Mouse (Mus musculus) v-Abl transformed pro-B cells (cell line): ENCODE measurements at regions not wholly inside any gene's neighbourhood (a gene's known extent, or its start where the extent isn't known, plus 50 kb on each side); places are given as distances from the start of the nearest gene placed in this dataset.

Experiments
- in situ Hi-C, 2 experiments: fragments of 400-800 bp; cut with MboI; formaldehyde crosslinking; loops; one replicate each; pipeline ENCODE4 v1.15.1; 2025; ENCODE audit not compliant: unreplicated experiment in 2 of 2

DNA sequence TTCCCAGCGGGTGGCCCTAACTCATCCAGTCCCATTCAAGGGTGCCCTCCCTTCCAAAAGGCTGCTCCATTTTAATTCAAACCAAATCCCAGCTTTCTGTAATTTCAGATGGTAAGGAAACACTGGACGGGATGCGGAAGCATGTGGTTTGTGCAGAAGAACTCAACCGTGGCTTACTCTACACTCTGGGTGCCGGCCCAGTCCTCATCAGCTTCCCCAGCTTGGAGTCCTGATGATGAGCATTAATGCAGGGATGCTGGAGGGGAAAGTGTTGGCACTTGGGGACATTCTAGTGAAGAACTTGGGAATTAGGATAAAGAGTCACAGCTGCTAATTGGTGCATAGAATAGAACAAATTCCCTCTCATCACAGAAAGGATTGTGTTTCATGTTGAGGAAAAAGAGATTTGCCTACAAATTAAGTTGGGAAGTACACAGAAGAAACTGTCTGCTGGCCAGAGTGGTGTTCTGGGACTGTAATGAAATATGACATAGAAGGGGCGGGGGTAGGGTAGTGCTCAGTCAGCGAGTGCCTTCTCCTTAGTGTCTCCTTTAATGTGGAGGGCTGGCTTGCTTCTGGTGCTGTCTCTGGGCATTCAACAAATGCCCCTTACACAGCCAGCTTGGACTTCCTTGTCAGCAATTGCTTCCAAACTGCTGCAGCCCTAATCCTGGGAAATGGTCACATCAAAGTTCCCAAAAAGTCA, 285.0 kb upstream of the Bmper start:
- in situ Hi-C loops, result no loop called here

DNA sequence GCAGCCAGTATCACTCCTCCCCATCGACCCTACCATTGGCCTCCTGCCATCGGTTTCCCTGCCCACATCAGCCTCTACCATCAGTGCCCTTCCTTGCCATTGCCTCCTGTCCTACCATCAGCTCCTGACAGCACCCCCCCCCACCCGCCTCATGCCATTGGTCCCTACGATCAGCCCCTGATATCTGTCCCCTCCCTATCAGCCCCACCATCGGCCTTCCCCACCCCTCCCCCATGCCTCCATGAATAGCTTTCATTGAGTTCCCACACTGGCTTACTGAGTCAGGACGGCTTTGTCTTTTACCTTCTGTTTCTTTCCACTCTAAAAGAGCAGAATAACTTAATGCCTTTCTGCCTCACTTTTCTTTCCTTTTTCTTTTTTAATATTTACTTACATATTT, 277.9 kb upstream of the Bmper start:
- in situ Hi-C loops, result no loop called here

DNA sequence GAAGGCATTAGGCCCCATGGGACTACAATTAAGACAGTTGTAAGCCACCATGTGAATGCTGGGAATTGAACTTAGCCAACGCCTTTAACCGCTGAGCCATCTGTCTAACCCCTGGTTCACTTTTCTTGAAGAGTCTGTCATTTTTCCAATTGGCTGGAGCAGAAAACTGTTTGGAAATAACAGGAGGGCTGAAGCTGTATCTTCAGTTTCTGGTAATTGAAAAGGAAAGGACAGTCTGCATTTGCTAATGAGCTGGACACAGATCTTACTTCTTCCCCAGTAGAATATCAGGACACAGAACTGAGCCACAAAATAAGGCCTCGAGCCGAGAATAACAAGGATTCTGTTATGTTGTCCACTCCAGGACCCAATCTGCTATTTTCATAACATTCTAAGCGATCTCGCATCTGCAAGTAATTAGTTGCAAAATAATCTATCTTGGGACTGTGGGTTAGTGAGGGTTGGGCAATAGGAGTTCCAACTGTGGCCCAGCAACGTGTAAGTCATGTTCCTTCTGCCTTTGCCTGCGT, 277.4 kb upstream of the Bmper start:
- in situ Hi-C loops, result no loop called here

DNA sequence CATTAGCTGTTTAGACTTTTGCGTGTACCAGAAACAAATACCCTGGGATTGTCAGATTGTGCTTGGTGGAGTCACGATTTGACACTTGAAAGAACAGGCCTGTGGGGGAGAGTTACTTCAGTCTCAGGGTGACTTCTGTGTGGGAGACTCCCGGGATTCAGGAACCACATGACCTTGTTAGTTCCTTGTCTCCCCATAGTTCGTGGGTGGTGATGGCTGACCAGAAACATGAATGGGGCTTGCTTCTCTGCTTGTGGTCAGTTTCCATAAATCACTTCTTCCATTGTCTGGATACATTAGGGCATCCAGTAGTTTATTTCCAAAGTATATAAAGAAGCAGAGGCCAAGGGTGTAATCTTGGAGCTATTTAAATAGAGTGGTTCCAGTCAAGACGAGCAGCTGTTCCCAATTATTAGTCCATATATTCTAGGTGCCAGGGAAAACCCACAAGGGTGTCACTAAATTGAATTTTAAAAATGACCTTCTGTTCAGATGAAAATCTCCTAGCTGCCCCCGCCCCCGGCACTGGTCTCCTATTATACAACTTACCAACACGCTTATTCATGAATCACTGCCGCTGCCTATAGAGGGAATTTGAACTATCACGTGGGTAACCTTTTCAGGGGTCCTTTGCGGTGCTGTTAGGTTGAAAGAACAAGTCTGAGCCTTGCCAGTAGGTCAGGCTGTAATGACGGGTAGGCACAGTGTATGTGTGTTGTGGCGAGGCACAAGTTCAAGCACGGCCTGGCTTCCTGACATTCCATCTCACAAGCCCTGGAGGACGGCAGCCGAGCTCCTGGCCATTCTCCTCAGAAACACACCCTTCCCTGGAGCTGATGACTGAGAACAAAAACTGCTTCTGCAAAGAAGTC, 270.1 kb upstream of the Bmper start:
- in situ Hi-C loops, result no loop called here

DNA sequence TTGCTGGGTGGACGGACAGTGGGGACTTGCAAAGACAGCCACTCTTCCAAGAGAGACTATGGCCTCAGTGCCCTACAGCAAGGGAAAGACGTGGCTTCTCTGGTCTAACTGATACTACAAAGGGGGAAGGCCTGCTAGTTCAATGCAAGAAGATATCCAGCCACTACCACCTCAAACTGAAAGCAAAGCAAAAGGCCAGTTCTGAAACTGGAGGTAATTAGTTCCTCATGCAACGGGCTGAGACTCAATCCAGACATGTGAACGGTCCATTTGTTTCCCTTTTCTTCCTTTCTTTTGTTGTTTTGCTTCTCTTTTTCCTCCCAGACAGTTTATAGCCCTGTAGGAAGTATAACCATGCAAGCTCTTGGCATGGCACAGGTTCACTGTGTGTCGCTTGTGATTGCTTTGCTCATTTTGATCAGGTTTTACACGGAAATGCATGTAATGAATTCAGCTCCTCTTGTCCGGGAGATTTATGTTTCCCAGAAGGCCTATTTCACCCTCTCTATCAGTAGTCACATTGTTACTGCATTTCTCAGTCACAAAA, 260.5 kb upstream of the Bmper start:
- in situ Hi-C loops, result no loop called here

DNA sequence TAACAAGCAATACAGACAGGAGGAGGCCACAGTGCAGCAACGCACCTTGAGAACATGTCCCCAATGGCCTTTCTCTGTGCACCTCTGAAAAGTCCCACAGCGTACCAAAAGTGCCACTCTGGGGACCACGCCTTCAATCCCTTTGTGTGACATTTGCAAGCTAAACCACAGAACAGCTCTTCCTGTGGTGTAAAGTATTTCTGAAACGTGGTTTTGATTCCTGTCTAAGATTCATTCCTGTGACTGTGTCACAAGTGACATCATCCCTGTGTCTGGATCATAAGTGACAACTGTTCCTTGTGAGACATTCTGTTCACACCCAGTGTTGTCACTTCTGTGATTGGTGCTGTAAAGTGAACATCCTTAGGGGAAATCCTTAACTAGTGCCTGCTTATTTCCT, 251.6 kb upstream of the Bmper start:
- in situ Hi-C loops, result no loop called here

DNA sequence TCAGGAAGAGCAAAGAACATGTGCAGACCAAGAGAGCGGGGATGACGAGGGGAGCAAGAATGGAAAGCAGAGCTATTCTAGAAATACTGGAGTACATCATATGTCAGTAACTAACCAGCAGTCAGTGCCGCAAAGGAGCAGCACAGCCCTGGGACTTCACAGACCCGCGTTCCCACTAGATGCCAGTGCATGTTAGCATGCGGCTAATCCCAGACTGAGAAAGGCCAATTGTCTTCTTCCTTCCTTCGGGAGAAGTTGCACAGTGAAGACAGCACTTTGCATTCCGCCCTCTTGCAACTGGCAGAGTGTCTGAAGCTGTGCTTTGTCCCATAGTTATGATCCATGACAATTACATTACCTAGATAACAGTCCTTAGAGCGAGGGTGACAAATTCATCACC, 246.1 kb upstream of the Bmper start:
- in situ Hi-C loops, result no loop called here

DNA sequence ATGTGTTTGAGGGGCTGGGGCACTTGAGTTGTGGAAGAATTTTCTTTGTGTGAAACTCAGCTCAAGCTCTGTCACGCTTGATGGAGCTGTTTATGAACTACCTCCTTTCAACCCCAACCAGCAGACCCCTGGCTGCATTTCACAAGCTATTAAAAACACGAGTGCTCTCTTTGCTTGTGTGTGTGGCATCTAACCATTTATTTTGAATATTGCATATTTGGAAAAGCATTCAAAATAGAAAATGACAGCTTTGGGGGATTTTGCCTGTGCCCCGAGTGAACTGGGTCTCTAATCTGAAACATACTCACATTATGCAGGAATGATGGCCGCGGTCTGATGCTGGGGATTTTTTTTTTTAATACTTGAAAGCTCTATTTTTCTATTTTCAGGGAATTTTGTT, 243.2 kb upstream of the Bmper start:
- in situ Hi-C loops, result no loop called here

DNA sequence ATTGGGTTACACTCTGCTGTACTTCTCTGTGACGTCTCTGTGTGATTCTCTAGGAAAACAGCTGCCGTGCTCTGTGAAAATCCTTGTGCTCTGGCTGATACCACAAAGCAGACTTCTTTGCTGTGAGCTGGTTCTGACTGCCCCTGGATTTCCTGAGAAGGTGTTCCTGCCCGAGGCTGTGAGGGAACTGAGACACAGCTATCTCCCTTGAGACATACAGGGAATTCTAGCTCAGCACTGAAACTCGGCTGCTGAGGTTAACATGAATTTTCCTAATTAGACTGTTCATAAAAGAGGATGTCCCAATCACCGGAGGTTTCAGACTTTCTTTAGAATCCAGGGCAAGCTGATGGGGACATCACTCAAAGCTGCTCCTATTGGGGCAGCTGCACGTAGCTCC, 233.4 kb upstream of the Bmper start:
- in situ Hi-C loops, result no loop called here

DNA sequence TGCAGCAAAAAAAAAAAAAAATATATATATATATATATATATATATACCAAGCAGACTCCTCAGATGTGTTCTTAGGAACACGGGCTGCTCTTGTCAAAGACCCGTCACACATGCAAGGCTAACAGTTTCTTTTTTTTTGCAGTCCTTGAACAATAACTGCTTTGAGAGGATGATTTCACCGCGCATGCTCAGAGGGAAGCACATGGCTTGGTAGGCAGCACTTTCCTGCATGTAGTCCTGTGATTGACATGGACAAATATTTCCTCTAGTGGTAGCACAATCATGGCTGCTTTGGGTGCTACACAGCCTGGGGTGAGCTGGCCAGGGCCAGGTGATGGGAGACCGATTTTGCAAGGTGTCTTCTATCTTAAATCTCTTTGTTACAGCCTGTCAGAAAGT, 229.3 kb upstream of the Bmper start:
- in situ Hi-C loops, result no loop called here

DNA sequence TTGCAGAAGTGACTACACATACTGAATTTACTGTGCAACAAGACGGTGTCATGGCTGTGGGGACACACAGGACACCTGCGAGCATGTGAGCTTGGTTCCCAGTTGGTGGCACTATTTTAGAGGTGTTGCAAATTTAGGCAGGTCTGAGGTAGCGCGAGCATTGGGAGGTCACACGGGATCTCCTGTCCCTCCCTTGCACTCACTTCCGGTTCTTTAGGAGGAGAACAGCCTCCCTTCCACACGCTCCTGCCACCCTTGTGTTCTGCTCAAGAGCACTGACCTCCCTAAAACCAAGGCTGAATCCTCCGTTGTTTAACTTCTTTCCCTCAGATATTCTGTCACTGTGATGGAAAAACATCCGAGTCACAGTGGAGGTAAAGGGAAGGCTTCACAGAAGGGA, 227.3 kb upstream of the Bmper start:
- in situ Hi-C loops, result no loop called here

DNA sequence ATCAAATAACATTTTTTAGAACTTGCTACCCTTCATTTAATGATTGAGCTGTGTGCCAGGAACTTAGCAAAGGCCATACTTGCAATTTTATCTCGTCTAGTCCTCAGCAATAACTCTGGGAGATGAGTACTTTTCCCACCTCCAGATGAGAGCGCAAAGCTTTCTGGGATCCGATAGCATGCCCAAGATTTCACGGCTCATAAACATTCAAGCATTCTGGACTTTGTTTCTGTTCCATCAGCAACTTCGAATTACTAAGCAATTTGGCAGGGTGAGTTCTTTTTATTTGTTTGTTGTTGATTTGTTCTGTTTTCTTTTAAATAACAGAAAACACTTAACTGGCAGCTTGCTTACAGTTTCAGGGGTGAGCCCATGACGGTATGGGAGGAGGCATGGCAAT, 224.6 kb upstream of the Bmper start:
- in situ Hi-C loops, result no loop called here

DNA sequence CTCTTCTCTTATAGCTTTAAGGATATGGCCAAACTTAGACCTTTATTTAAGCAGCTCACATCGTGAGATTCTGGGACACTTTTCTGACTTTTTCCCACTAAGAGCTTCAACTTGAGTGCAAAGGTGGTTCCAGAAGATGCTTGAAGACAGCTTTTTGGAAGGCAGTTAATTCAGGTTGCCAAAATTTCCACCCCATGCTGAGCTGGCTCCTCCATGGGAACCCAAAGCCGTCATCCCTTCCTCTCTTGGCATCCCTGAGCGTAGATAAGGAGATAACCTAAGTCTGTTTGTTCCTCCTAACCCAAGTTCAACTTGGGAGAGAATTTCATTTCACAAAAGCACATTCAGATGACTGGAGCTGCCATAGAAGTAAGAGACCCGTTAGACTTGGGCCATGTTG, 223.7 kb upstream of the Bmper start:
- in situ Hi-C loops, result no loop called here

DNA sequence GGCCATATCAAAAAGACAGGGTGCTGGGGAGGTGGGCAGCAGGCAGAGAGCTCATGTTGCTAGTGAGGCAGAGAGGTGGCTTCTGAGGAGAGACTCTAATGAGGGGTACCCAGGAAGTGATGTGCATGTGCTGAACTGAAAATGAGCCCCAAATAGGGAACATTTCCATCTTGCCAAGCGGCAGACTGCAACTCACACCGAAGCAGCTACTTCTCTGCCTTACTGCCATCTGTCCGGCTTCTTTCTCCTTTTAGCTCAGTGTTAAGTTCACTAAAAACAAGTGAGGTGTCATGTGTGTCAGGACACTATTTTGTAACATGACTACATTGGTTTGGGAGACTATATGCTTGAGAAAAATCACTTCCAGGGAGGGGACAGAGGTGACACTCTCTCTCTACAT, 222.7 kb upstream of the Bmper start:
- in situ Hi-C loops, result loop anchor here in 1 of 2 experiments (25.0 kb wide), 1 partner anchor 438 kb away; no protein-coding TSS in a partner anchor

DNA sequence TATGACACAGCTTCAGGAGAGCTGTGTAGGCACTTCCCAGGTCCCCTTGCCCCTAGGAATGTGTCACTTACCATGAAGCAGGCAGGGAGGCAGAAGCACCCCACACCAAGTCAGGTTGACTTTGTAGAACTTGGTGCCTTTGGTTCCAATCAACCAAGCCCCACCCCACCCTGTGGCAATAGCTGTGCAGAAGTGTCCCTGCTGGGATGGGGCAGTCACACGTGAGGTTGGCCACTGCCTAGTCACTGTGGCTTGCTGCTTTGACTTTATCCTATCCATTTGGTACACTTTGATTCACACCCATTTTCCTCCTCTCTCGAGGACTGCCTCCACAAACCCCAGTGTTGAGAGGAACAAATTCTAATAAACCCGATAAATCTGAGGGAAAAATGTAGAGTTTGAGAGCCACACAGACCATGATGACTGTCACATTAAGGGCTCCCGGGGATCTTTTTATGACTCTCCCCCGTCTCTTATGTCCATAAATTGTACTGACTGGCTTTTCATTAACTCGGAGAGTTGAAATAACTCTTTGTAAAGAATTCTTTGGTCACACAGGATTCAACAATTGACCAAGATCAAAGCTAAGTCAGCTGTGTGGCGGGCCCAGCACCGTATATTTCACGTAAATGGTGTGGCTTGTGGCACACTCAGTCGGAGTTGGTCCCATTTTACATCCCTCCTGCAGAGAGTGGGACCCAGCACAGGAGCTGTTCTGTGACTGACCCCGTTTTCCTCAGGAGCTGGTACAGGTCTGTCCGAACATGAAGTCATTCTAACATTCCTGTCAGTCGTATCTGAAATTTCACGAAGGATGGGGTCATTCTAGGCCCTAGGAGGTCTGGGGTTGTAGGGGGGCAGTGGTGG, 219.4 kb upstream of the Bmper start:
- in situ Hi-C loops, result loop anchor here in 1 of 2 experiments (25.0 kb wide), 1 partner anchor 441 kb away; no protein-coding TSS in a partner anchor

DNA sequence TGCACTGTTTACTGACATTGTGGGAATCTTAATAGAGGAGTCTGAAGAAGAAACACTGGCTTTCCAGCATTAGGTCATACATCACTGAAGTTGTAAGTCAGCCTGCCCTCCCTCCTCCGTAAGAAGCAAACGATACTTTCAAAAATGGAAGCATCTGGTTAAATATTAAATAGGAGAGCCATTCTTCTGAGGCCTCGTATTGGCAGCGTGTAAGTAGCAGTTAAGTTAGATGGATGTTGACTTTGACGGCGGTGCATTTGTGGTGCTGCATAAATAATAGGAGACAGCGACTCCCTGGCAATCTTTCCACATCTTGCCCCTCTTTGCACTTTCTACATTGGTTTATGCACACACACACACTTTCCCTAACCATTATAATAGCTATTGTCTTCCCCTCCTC, 217.9 kb upstream of the Bmper start:
- in situ Hi-C loops, result loop anchor here in 1 of 2 experiments (25.0 kb wide), 1 partner anchor 443 kb away; no protein-coding TSS in a partner anchor

DNA sequence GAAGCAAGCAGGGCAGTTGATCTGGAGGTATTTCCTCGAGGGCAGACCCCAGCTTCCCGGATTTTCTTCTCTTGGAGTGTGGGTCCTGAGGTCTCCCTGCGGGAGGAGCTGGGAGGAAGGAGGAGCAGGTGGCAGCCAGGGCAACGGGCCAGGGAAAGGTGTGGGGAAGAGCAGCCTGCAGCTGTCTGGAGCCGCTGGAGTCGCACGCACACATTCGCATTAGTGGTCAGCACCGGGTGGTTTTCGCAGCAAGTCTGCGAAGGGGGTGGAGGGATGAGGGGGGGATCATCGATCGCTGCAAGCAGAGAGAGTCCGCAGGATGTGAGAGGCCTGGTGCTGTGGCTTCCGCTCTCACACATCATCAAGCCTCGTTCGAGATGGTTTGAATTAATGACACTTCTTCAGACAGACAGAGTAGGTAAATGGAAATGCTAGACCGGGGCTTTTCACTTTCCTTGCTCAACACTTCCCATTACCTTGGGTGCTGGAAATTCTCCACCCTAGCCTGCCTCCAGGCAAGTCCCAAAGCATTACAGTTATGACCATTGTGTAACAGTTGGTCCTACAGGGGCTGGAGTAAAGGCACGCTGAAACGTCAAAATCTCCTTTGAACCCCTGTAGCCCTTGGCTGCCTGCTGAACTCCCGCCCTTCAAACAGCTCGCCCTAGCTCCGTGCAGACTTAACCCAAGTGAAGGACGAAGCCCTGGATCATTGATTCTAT, 213.3 kb upstream of the Bmper start:
- in situ Hi-C loops, result loop anchor here in 1 of 2 experiments (25.0 kb wide), 1 partner anchor 447 kb away; no protein-coding TSS in a partner anchor

DNA sequence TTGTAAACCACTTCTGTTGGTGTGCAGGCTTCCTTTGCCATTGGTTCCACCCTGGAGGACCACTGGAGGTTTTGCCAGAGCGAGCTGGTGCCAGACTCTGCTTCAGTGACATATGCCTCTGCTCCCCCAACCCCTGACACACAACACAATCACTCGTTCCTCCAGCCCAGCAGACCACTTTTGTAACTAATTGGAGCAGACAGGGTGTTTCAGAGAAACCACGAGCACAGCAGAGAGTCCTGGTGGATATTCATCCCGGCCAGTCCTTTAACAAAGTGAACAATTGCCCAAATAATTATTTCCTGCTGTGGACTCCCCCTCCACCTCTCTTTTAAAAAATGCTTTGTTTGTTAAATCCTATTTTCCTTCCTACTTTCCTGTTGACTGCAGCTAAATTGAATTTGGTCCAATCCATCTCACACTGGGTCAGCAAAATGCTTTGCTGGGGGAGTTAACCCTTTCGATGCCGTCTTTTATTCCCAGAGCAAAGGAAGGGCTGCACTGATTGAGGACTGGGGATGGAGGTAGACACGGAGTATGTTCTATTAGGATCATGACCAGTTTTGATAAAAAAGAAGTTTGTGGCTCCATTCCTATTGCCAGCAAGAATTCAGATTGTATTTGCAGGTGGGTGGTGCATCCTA, 211.4 kb upstream of the Bmper start:
- in situ Hi-C loops, result loop anchor here in 1 of 2 experiments (25.0 kb wide), 1 partner anchor 449 kb away; no protein-coding TSS in a partner anchor

DNA sequence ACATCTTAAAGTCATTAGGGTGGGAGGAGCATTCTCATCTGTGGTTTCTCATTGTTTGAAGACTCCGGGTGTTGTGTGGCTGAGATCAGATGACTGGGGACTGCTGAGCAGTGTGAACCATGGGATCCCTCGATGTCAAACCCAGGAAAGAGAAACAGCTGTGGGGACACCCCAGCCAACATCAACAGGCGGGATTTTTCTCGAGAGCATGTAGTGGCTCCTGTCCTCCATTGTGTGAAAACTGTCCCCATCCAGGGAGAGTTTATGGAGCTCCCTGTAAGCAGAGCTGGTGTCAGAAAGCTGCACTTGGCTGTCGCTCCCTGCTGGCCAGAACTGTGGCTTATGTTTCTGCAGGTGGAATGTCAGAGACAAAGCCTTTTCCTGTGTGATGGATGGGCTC, 210.7 kb upstream of the Bmper start:
- in situ Hi-C loops, result loop anchor here in 1 of 2 experiments (25.0 kb wide), 1 partner anchor 450 kb away; no protein-coding TSS in a partner anchor
